Mouse (Mus musculus) erythroid progenitor cell, adult 5-6 weeks (primary cell): Measurements from ENCODE around the gene 1700034J05Rik. TPM values are rescaled to one million over a fixed set of nuclear protein-coding genes. Genes with fewer than 3 reads are reported as not detected.

Experiments
- ATAC-seq: replicated peaks from 2 replicates; pipeline ENCODE4 v1.8.0; 2016; ENCODE audit warnings: moderate number of reproducible peaks, mild to moderate bottlenecking, moderate TSS enrichment, inconsistent platforms; ENCODE audit not compliant: poor library complexity, low FRiP score, severe bottlenecking
- total RNA-seq, 2 experiments: library from RNA; stranded (forward) in 1 of 2; stranded (reverse) in 1 of 2; fragments of 150-400 nt in 1 of 2; fragments of 186-747, 209-891 nt in 1 of 2; gene quantifications; 2 replicates each; pipeline versions ENCODE4 v1.2.3 to v1.2.4; 2015 to 2017; ENCODE audit warnings: low replicate concordance in 2 of 2

1700034J05Rik gene
- total RNA-seq, 2 experiments from 2014 or later: not detected

GRCm38 (mm10) chr6:146935957-146936356 is 18.3 kb downstream of the 1700034J05Rik start:
- ATAC-seq: no peak

GRCm38 (mm10) chr6:146933123-146933522 is 21.1 kb downstream of the 1700034J05Rik start:
- 0 out of 2 replicates have a peak, but pooled peaks have one; percentile 10 for ATAC-seq

DNA sequence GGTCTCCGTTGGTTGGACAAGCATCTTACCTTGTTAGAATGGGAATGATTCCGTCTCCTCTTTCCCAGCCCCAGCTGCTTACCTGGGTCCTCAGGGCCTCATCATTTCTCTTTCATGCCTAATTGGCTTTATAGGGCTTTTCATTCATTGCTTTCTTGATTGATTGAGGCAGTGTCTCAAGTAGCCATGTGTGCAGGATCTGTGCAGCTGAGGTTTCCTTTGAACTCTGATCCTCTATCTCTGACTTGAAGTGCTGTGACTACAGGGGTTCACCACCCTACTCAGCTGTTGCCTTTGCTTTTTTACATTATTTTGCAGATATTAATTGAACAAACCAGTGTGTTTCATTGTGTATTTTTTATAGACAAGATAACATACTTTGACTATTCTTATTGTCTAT is 25.2 kb downstream of the 1700034J05Rik start:
- no peak for ATAC-seq

- ATAC-seq: no peak
These were observed 26.1 kb downstream of the 1700034J05Rik start for GRCm38 (mm10) chr6:146928108-146928507.

- no peak for ATAC-seq
These were observed 27.7 kb downstream of the 1700034J05Rik start for GRCm38 (mm10) chr6:146926415-146926980.

GRCm38 (mm10) chr6:146918341-146918740 is 35.9 kb downstream of the 1700034J05Rik start:
- ATAC-seq: no peak

DNA sequence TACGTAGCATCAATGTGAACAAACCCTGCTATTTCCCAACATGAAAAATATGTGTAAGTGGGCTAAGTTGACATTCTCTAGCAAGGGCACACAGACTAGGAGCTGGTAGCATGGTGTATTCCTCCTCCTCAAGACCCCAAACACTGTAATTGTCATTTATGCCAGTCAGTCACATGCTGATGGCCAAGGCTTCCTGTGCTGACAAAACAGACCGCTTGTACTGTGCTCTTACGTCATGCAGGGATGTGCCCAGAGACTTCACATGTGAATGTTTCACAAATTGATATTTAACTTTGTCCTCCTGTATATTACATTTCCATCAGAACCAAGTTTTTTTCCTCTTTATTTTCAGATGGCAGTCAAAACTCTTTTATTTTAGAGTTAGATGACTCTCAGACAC is 36.8 kb downstream of the 1700034J05Rik start:
- ATAC-seq: no peak

DNA sequence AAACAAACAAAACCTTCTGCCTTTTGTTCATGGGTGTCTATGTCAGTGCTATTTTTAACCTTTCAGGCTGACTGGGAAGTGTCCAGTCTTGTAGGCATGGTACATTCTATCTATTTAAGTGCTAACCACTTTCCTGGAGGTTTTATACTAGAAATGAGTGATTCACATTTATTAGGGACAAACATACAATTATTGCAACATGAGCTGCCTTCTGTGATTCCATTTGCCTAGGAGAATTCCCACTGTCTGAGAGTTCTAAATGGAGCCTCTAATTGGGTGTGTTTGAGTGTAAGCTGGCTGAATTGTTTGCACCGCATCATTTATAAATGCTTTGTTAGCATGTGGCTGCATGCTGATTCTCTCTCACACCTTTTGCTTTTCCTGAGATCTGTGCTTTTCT is 38.4 kb downstream of the 1700034J05Rik start:
- ATAC-seq: no peak

DNA sequence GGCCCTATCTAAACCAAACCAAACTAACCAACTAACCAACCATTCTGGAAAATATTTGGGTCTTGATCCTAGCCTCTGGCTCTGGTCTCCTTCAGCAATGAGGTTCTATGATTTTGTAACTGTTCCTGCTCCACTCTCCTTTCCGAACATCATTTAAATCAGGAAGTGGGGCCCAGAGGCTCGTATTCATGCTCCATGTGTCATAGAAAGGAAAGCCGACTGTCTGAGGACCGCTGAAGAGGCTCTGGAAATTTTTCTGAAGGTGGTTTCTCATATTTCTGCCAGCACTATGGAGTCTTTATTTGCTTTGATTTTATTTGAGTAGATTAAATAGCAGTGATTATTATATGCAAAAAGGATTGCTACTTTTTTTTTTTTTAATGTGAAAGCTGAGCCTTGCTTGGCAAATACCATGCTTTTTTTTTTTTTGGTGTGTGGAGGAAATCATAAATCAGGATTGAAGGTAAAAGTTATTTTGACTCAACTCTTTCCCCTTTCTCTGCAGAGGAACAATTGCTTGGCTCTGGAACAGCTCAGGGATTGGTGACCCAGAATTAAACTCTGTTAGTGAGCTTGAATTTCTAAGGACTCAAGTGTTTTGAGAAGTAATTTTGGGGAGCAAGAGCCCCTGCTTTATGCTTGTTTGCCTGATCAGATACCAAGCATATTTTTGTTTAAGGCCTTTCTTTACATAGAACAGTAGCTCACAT is 40.6 kb downstream of the 1700034J05Rik start:
- no peak for ATAC-seq

GRCm38 (mm10) chr6:146912835-146913488 is 41.3 kb downstream of the 1700034J05Rik start:
- ATAC-seq: no peak

- no peak for ATAC-seq
These were observed 43.4 kb downstream of the 1700034J05Rik start for GRCm38 (mm10) chr6:146910801-146911200.

DNA sequence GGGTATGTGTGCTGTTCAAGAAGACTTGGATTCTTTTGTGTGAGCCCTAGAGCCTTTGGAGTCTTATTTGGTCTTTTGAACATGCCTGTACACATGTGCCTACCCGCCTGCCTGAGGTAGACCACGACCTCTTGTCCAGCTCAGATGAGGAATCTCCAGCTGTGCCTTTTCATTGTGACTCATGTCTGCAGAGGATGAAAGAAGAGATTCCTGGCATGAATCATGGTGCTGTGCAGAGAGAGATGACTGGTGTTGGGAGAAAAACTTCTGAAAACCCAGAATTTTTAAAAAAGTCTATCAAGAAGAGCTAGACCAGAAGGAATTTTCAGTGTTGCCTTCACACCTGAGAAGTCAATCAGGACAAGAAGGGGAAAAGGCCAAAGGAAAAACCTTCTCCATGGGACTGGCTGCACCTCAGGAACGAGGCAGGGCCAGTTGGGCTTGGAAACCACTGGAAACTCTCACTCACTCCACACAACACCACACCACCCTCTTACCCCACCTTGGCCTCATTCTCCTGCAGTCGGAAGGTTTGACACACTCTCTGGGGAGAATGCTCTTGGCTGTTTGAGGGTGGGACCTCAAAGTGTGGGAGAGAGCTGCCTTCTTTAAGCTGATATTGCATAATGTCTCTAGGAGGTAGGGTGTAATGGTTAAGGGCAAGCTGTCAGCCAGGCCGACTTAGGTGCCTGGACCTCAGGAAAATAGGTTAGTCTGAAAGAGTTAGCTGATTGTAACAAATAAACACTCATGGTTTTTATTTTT is 44.3 kb downstream of the 1700034J05Rik start:
- no peak for ATAC-seq

- no peak for ATAC-seq
These were observed 45.4 kb downstream of the 1700034J05Rik start for GRCm38 (mm10) chr6:146908801-146909200.

DNA sequence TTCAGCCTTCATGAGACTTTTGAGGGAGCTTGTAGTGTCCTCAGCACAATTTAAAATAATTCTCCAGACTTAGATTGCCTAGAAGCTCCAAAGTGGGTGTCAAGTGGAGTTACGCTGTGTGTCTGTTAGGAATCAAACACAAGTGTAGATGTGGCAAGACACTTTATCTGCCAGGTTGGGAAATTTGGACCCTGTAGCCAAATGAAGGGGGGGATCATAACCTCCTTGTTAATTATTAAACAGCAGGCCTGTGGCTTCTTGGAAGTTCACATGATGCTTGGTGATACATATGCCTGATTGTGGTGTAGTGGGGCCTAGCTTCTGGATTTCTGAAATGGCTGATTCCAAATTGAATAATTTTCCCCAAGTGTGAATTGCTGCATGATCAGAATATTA is 46.4 kb downstream of the 1700034J05Rik start:
- no peak for ATAC-seq

GRCm38 (mm10) chr6:146907061-146907794 is 47.0 kb downstream of the 1700034J05Rik start:
- ATAC-seq: no peak

GRCm38 (mm10) chr6:146906000-146906786 is 48.0 kb downstream of the 1700034J05Rik start:
- no peak for ATAC-seq

DNA sequence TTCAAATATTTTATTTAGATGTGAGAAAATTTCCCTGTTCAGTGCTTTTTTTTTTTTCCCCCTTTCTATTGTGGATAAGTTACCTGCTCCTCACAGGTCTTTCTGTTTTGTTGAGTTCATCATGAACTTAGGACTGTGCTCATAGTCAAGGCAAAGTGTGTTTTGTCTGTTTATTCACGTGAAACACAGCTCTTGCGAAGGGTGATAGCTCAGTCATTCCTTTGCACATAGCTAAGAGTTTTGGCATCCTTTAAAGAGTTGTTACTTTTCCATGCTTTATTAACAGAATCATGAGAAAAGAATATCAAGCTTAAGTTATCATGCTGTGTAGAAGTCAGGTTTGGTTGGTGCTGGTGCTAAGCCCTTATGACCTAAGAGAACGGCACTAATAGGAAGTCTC is 49.5 kb downstream of the 1700034J05Rik start:
- ATAC-seq: no peak

- ATAC-seq: no peak
These were observed 50.6 kb downstream of the 1700034J05Rik start for GRCm38 (mm10) chr6:146903632-146904031.

DNA sequence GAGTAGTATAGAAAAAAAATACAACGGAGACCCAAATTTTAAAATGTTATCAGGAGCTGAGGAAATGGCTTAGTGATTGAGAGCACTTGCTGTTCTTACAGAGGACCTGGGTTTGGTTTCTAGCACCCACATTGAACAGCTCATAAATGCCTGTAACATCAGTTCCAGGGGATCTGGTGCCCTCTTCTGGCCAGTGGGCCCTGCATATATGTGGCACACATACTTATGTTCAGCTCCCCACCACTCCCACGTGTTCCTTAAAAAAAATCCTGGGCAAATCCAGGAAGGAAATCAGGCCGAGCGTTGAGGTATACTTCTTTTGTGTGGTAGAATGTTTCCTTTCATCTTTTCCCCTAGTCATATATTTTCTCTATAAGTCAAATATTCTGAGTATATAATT is 52.3 kb downstream of the 1700034J05Rik start:
- no peak for ATAC-seq
